Mouse (Mus musculus): ENCODE measurements at regions not wholly inside any gene's neighbourhood (a gene's known extent, or its start where the extent isn't known, plus 50 kb on each side); places are given as distances from the start of the nearest gene placed in this dataset.

GRCm38 (mm10) chr12:112434673-112435294 lies 54.5 kb upstream of the A530016L24Rik start:
- ATAC-seq (replicated peaks; ENCODE audit: poor library complexity) = no peak

GRCm38 (mm10) chr12:112435295-112436110 lies 53.7 kb upstream of the A530016L24Rik start:
- no peak for ATAC-seq (replicated peaks; ENCODE audit: poor library complexity)

- no peak for ATAC-seq (replicated peaks; ENCODE audit: poor library complexity)
Measured at GRCm38 (mm10) chr12:112437046-112437445, 52.2 kb upstream of the A530016L24Rik start.

- ATAC-seq (replicated peaks; ENCODE audit: poor library complexity) = no peak
Measured at GRCm38 (mm10) chr12:112438206-112438605, 51.0 kb upstream of the A530016L24Rik start.

Data from megakaryocyte progenitor cell, adult 5-6 weeks (primary cell).